Mouse (Mus musculus): ENCODE results near the gene Piezo1. TPM values are rescaled to one million over a fixed set of nuclear protein-coding genes. Genes with fewer than 3 reads are reported as not detected.

The Piezo1 gene
- polyA plus RNA-seq, 1 experiment from 2014 or later: 5.5 TPM

- H3K4me3 ChIP-seq (ENCODE audit: low read depth, low read length): no peak overlapping the region
- ATAC-seq (ENCODE audit: insufficient read depth, low FRiP score, low TSS enrichment) (no peak), DNase-seq (ENCODE audit: low spot score) (no peak)
- no peaks in the 10 kb centered on the region for H3K9me3 ChIP-seq (ENCODE audit: control insufficient read depth, low read length)
- WGBS: 59% methylated on average over 12 of the region's 12 CpGs
- H3K36me3 ChIP-seq (ENCODE audit: control insufficient read depth, insufficient read depth, low read length): no peaks in the 10 kb centered on the region
- H3K9ac ChIP-seq (ENCODE audit: low read length): peak overlapping the region; percentile 18; the same call in 1 of the 2 replicates
- no peak overlapping the region for H3K27ac ChIP-seq (ENCODE audit: low read depth, low read length)
- no peaks in the 10 kb centered on the region for H3K4me1 ChIP-seq (ENCODE audit: control insufficient read depth, insufficient read depth, low read length)
- H3K4me2 ChIP-seq (ENCODE audit: low read depth): no peak overlapping the region
- H3K27me3 ChIP-seq (ENCODE audit: control insufficient read depth, insufficient read depth, low read length): peaks cover 6% of the 10 kb centered on the region
These were observed 5.2 kb upstream of the Piezo1 start for GRCm38 (mm10) chr8:122556030-122557009.

GRCm38 (mm10) chr8:122554786-122555185 is 3.7 kb upstream of the Piezo1 start:
- H3K4me3 ChIP-seq (ENCODE audit: low read depth, low read length): no peak overlapping the region
- ATAC-seq (ENCODE audit: insufficient read depth, low FRiP score, low TSS enrichment) (no peak), DNase-seq (ENCODE audit: low spot score) (no peak)
- 86% methylated on average over 6 of the region's 6 CpGs for WGBS
- H3K9me3 ChIP-seq (ENCODE audit: control insufficient read depth, low read length): no peaks in the 10 kb centered on the region
- peaks cover 19% of the 10 kb centered on the region for H3K27me3 ChIP-seq (ENCODE audit: control insufficient read depth, insufficient read depth, low read length)
- no peak overlapping the region for H3K27ac ChIP-seq (ENCODE audit: low read depth, low read length)
- 0 out of 2 replicates have a peak, but pooled peaks cover 4% of the 10 kb centered on the region for H3K4me1 ChIP-seq (ENCODE audit: control insufficient read depth, insufficient read depth, low read length)
- H3K9ac ChIP-seq (ENCODE audit: low read length): no peak overlapping the region
- H3K4me2 ChIP-seq (ENCODE audit: low read depth): no peak overlapping the region
- H3K36me3 ChIP-seq (ENCODE audit: control insufficient read depth, insufficient read depth, low read length): no peaks in the 10 kb centered on the region

GRCm38 (mm10) chr8:122550995-122551264 is 199 bp downstream of the Piezo1 start:
- Histone ChIP-seq H3K4me1 (ENCODE audit: control insufficient read depth, insufficient read depth, low read length) (0 out of 2 replicates have a peak, but pooled peaks cover 4% of the 10 kb centered on the region), H3K27me3 (ENCODE audit: control insufficient read depth, insufficient read depth, low read length) (peaks cover 19% of the 10 kb centered on the region), H3K4me2 (ENCODE audit: low read depth) (peak overlapping the region; percentile 81), H3K36me3 (ENCODE audit: control insufficient read depth, insufficient read depth, low read length) (no peaks in the 10 kb centered on the region), H3K27ac (ENCODE audit: low read depth, low read length) (0 out of 2 replicates have a peak overlapping the region, but pooled peaks have one; percentile 14), H3K9ac (ENCODE audit: low read length) (peak overlapping the region; percentile 74), H3K9me3 (ENCODE audit: control insufficient read depth, low read length) (no peaks in the 10 kb centered on the region), H3K4me3 (ENCODE audit: low read depth, low read length) (peak overlapping the region; percentile 49)
- WGBS: 0% methylated on average over 26 of the region's 43 CpGs
- ATAC-seq (ENCODE audit: insufficient read depth, low FRiP score, low TSS enrichment) (peak; percentile 39; the same call in 1 of the 2 replicates), DNase-seq (ENCODE audit: low spot score) (no peak)

GRCm38 (mm10) chr8:122550234-122550994 is 715 bp downstream of the Piezo1 start:
- H3K4me3 ChIP-seq (ENCODE audit: low read depth, low read length): peak overlapping the region; percentile 49
- peak overlapping the region; percentile 74 for H3K9ac ChIP-seq (ENCODE audit: low read length)
- WGBS: 5% methylated on average over 49 of the region's 52 CpGs
- H3K36me3 ChIP-seq (ENCODE audit: control insufficient read depth, insufficient read depth, low read length): no peaks in the 10 kb centered on the region
- 0 out of 2 replicates have a peak, but pooled peaks cover 4% of the 10 kb centered on the region for H3K4me1 ChIP-seq (ENCODE audit: control insufficient read depth, insufficient read depth, low read length)
- 0 out of 2 replicates have a peak overlapping the region, but pooled peaks have one; percentile 14 for H3K27ac ChIP-seq (ENCODE audit: low read depth, low read length)
- H3K4me2 ChIP-seq (ENCODE audit: low read depth): peak overlapping the region; percentile 81
- ATAC-seq (ENCODE audit: insufficient read depth, low FRiP score, low TSS enrichment) (0 out of 2 replicates have a peak, but pooled peaks have one; percentile 11), DNase-seq (ENCODE audit: low spot score) (peak; percentile 68)
- no peaks in the 10 kb centered on the region for H3K9me3 ChIP-seq (ENCODE audit: control insufficient read depth, low read length)
- H3K27me3 ChIP-seq (ENCODE audit: control insufficient read depth, insufficient read depth, low read length): peaks cover 19% of the 10 kb centered on the region

- no peak overlapping the region for H3K4me2 ChIP-seq (ENCODE audit: low read depth)
- H3K4me1 ChIP-seq (ENCODE audit: control insufficient read depth, insufficient read depth, low read length): 0 out of 2 replicates have a peak, but pooled peaks cover 4% of the 10 kb centered on the region
- no peaks in the 10 kb centered on the region for H3K36me3 ChIP-seq (ENCODE audit: control insufficient read depth, insufficient read depth, low read length)
- H3K4me3 ChIP-seq (ENCODE audit: low read depth, low read length): no peak overlapping the region
- no peaks in the 10 kb centered on the region for H3K9me3 ChIP-seq (ENCODE audit: control insufficient read depth, low read length)
- no peak for ATAC-seq (ENCODE audit: insufficient read depth, low FRiP score, low TSS enrichment)
- H3K27me3 ChIP-seq (ENCODE audit: control insufficient read depth, insufficient read depth, low read length): peaks cover 19% of the 10 kb centered on the region
- no peak overlapping the region for H3K27ac ChIP-seq (ENCODE audit: low read depth, low read length)
- WGBS: 81% methylated on average over 3 of the region's 3 CpGs
- H3K9ac ChIP-seq (ENCODE audit: low read length): no peak overlapping the region
- no peak for DNase-seq (ENCODE audit: low spot score)
These were observed 2.2 kb downstream of the Piezo1 start for GRCm38 (mm10) chr8:122548891-122549439.

GRCm38 (mm10) chr8:122548331-122548730 is 2.8 kb downstream of the Piezo1 start:
- Histone ChIP-seq H3K4me3 (ENCODE audit: low read depth, low read length) (no peak overlapping the region), H3K27me3 (ENCODE audit: control insufficient read depth, insufficient read depth, low read length) (peaks cover 19% of the 10 kb centered on the region), H3K4me1 (ENCODE audit: control insufficient read depth, insufficient read depth, low read length) (0 out of 2 replicates have a peak, but pooled peaks cover 4% of the 10 kb centered on the region), H3K9ac (ENCODE audit: low read length) (no peak overlapping the region), H3K4me2 (ENCODE audit: low read depth) (no peak overlapping the region), H3K9me3 (ENCODE audit: control insufficient read depth, low read length) (no peaks in the 10 kb centered on the region), H3K27ac (ENCODE audit: low read depth, low read length) (no peak overlapping the region), H3K36me3 (ENCODE audit: control insufficient read depth, insufficient read depth, low read length) (no peaks in the 10 kb centered on the region)
- WGBS: 58% methylated on average over 13 of the region's 13 CpGs
- DNase-seq (ENCODE audit: low spot score) (no peak), ATAC-seq (ENCODE audit: insufficient read depth, low FRiP score, low TSS enrichment) (no peak)

GRCm38 (mm10) chr8:122547815-122548214 is 3.3 kb downstream of the Piezo1 start:
- no peaks in the 10 kb centered on the region for H3K9me3 ChIP-seq (ENCODE audit: control insufficient read depth, low read length)
- H3K36me3 ChIP-seq (ENCODE audit: control insufficient read depth, insufficient read depth, low read length): no peaks in the 10 kb centered on the region
- WGBS: 28% methylated on average over 5 of the region's 5 CpGs
- ATAC-seq (ENCODE audit: insufficient read depth, low FRiP score, low TSS enrichment): no peak
- H3K4me2 ChIP-seq (ENCODE audit: low read depth): no peak overlapping the region
- no peak overlapping the region for H3K4me3 ChIP-seq (ENCODE audit: low read depth, low read length)
- H3K27ac ChIP-seq (ENCODE audit: low read depth, low read length): no peak overlapping the region
- 0 out of 2 replicates have a peak, but pooled peaks cover 4% of the 10 kb centered on the region for H3K4me1 ChIP-seq (ENCODE audit: control insufficient read depth, insufficient read depth, low read length)
- no peak for DNase-seq (ENCODE audit: low spot score)
- no peak overlapping the region for H3K9ac ChIP-seq (ENCODE audit: low read length)
- peaks cover 19% of the 10 kb centered on the region for H3K27me3 ChIP-seq (ENCODE audit: control insufficient read depth, insufficient read depth, low read length)

- Histone ChIP-seq H3K27me3 (ENCODE audit: control insufficient read depth, insufficient read depth, low read length) (peaks cover 18% of the 10 kb centered on the region), H3K9ac (ENCODE audit: low read length) (no peak overlapping the region; the same call in 1 of the 2 replicates), H3K4me1 (ENCODE audit: control insufficient read depth, insufficient read depth, low read length) (0 out of 2 replicates have a peak, but pooled peaks cover 4% of the 10 kb centered on the region), H3K9me3 (ENCODE audit: control insufficient read depth, low read length) (no peaks in the 10 kb centered on the region), H3K4me2 (ENCODE audit: low read depth) (no peak overlapping the region; the same call in 1 of the 2 replicates), H3K36me3 (ENCODE audit: control insufficient read depth, insufficient read depth, low read length) (no peaks in the 10 kb centered on the region), H3K4me3 (ENCODE audit: low read depth, low read length) (no peak overlapping the region), H3K27ac (ENCODE audit: low read depth, low read length) (no peak overlapping the region)
- ATAC-seq (ENCODE audit: insufficient read depth, low FRiP score, low TSS enrichment) (no peak), DNase-seq (ENCODE audit: low spot score) (no peak)
- 55% methylated on average over 24 of the region's 24 CpGs for WGBS
These were observed 4.2 kb downstream of the Piezo1 start for GRCm38 (mm10) chr8:122546811-122547453.

Data from neural tube, embryonic 11.5 days (tissue).